Mouse (Mus musculus): ENCODE data around the gene Olfr906. TPM values are rescaled to one million over a fixed set of nuclear protein-coding genes. Genes with fewer than 3 reads are reported as not detected.

Gene Olfr906
- polyA plus RNA-seq (2015; fragmentation: Nextera tagmentation; extraction: Ambion mirVana), result not detected in 2 replicates

DNA sequence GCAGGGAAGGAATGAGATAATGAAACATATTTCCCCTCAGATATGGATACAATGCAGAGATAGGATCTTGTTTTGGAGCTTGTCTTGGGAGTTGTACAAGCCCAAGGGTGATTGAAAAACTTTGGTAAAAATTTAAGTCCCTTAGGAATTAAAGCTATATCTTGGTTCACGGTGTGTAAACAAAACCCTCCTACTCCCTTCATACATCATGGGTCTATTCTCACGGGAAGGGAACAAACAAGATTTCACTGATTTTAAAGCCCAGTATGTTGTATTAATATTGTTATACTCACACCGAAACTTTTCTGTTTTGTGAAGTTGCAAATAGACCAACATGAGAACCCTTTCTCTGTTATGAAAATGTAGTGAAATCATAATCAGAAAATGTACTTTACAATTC is at the start of gene Olfr906:
Gene Olfr906, plus strand, starts transcription at position 301 of the 400 bp plus-strand sequence.
- 52% methylated on average over 3 of the region's 3 CpGs for WGBS (ENCODE audit: insufficient replicate concordance)
- Histone ChIP-seq H3K4me1 (ENCODE audit: control insufficient read depth, low read depth, low read length) (no peaks in the 10 kb centered on the region), H3K9me3 (replicated peaks; ENCODE audit: control insufficient read depth, low read length) (no peaks in the 10 kb centered on the region)

DNA sequence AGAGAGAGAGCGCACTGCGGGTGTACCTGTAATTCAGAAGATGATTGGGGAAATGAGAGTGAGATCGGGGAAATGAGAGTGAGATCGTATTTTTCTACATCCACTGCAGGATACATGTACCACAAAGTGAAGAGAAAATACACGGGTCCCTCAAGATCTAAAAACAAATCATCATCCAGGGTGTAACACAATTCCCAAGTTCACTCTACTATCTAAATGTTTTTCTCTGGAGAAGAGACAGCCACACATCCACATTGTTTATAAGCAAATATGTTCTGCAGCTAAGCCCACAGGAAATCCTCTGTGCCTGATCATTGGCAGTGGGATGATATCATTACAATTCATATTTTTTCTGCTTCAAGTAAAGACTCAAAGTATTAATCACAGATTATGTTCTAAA is 39.5 kb upstream of the Olfr906 start, which contains the start of gene Olfr902:
Gene Olfr902, plus strand, starts transcription at position 301 of the 400 bp plus-strand sequence.
- no peak within 1 kb of the TSS for H3K4me2 ChIP-seq (ENCODE audit: low read depth, low read length)
- H3K27ac ChIP-seq (ENCODE audit: low read length), result no peak within 1 kb of the TSS
- H3K36me3 ChIP-seq (ENCODE audit: control insufficient read depth, insufficient read depth), result no peaks in the 10 kb centered on the region
- H3K9me3 ChIP-seq (replicated peaks; ENCODE audit: control insufficient read depth, low read length), result no peaks in the 10 kb centered on the region
- WGBS (ENCODE audit: insufficient replicate concordance), result 74% methylated on average over 5 of the region's 5 CpGs
- no peak within 1 kb of the TSS for H3K9ac ChIP-seq (ENCODE audit: low read depth, low read length)
- no peak within 1 kb of the TSS for H3K4me3 ChIP-seq (ENCODE audit: low read depth, low read length)
- no peaks in the 10 kb centered on the region for H3K27me3 ChIP-seq (ENCODE audit: control insufficient read depth, insufficient read depth, low read depth, low read length)
- no peak for ATAC-seq (ENCODE audit: low read depth)
- H3K4me1 ChIP-seq (ENCODE audit: control insufficient read depth, low read depth, low read length), result no peaks in the 10 kb centered on the region

More for the DNA sequence above, at the start of gene Olfr906:
- H3K36me3 ChIP-seq (ENCODE audit: control insufficient read depth, insufficient read depth), result no peaks in the 10 kb centered on the region
- no peak within 1 kb of the TSS for H3K27ac ChIP-seq (ENCODE audit: low read length)
- ATAC-seq (ENCODE audit: low read depth), result no peak
- H3K27me3 ChIP-seq (ENCODE audit: control insufficient read depth, insufficient read depth, low read depth, low read length), result no peaks in the 10 kb centered on the region
- no peak within 1 kb of the TSS for H3K9ac ChIP-seq (ENCODE audit: low read depth, low read length)
- H3K4me2 ChIP-seq (ENCODE audit: low read depth, low read length), result no peak within 1 kb of the TSS
- H3K4me3 ChIP-seq (ENCODE audit: low read depth, low read length), result no peak within 1 kb of the TSS

DNA sequence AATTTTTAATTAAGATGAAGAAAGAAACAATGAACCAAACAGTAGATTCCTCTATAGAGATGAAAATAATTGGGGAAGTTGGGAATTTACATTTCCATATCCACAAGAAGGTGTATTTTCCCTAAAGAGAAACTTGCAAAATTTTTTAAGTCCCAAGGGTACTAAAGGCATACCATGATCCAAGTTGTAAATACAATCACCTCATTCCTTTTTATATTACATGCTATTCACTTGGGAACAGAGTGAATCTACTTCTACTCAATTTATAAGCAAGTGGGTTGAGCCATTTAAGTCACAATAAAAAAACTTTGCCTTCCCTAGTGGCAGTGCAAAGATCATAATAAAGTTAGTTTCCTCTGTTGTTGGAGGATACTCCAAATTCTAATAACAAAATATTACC is 24.0 kb upstream of the Olfr906 start, which contains the start of gene Olfr904:
Gene Olfr904, plus strand, starts transcription at position 301 of the 400 bp plus-strand sequence.
- Histone ChIP-seq H3K27ac (ENCODE audit: low read length) (no peak within 1 kb of the TSS), H3K4me2 (ENCODE audit: low read depth, low read length) (no peak within 1 kb of the TSS), H3K9ac (ENCODE audit: low read depth, low read length) (no peak within 1 kb of the TSS), H3K4me1 (ENCODE audit: control insufficient read depth, low read depth, low read length) (no peaks in the 10 kb centered on the region), H3K36me3 (ENCODE audit: control insufficient read depth, insufficient read depth) (no peaks in the 10 kb centered on the region), H3K9me3 (replicated peaks; ENCODE audit: control insufficient read depth, low read length) (no peaks in the 10 kb centered on the region), H3K4me3 (ENCODE audit: low read depth, low read length) (no peak within 1 kb of the TSS), H3K27me3 (ENCODE audit: control insufficient read depth, insufficient read depth, low read depth, low read length) (no peaks in the 10 kb centered on the region)
- ATAC-seq (ENCODE audit: low read depth), result no peak

DNA sequence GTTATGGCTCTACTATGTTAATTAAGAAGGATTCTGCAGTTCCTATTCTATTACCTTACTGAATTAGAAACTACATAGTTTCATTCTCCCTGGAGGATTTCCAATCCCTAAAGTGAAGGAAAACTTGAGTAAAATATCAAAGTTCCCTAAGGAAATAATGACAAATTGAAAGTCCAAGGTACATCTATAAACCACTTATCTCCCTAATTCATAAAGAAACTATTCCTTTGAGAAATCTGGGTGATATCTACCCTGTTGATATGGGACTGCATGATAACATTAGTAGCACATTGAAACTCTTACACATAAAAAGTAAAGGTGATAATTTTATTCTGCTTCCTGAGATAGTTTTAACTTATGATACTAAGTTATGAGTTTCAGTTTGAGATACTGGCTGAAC is 16.1 kb upstream of the Olfr906 start, which contains the start of gene Olfr905:
Gene Olfr905, plus strand, starts transcription at position 301 of the 400 bp plus-strand sequence.
- Histone ChIP-seq H3K9ac (ENCODE audit: low read depth, low read length) (no peak within 1 kb of the TSS), H3K36me3 (ENCODE audit: control insufficient read depth, insufficient read depth) (no peaks in the 10 kb centered on the region), H3K27me3 (ENCODE audit: control insufficient read depth, insufficient read depth, low read depth, low read length) (no peaks in the 10 kb centered on the region), H3K27ac (ENCODE audit: low read length) (no peak within 1 kb of the TSS), H3K4me1 (ENCODE audit: control insufficient read depth, low read depth, low read length) (no peaks in the 10 kb centered on the region), H3K4me3 (ENCODE audit: low read depth, low read length) (no peak within 1 kb of the TSS), H3K9me3 (replicated peaks; ENCODE audit: control insufficient read depth, low read length) (no peaks in the 10 kb centered on the region), H3K4me2 (ENCODE audit: low read depth, low read length) (no peak within 1 kb of the TSS)
- ATAC-seq (ENCODE audit: low read depth), result no peak

DNA sequence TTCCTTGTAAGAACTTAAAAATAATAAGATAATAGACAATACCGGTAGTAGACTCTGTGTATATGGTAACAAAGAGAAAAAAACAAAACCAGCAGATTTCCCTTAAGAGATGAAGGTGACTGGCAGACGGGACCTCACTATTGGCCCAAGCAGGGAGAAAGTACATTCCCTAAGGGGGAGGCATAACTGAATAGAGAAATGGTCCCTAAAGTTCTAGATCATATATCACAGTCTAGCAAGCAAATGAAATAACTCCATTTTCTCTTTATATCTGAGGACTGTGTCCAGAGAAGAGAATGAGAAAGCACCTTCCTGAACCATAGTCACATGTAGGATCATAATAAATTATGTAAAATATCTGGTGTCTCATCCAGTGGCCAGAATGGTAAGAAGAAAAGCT is 8.6 kb downstream of the Olfr906 start, which contains the start of gene Olfr907:
Gene Olfr907, plus strand, starts transcription at position 301 of the 400 bp plus-strand sequence.
- Histone ChIP-seq H3K9me3 (replicated peaks; ENCODE audit: control insufficient read depth, low read length) (no peaks in the 10 kb centered on the region), H3K4me1 (ENCODE audit: control insufficient read depth, low read depth, low read length) (no peaks in the 10 kb centered on the region), H3K36me3 (ENCODE audit: control insufficient read depth, insufficient read depth) (no peaks in the 10 kb centered on the region), H3K9ac (ENCODE audit: low read depth, low read length) (no peak within 1 kb of the TSS), H3K27ac (ENCODE audit: low read length) (no peak within 1 kb of the TSS), H3K27me3 (ENCODE audit: control insufficient read depth, insufficient read depth, low read depth, low read length) (no peaks in the 10 kb centered on the region), H3K4me3 (ENCODE audit: low read depth, low read length) (no peak within 1 kb of the TSS), H3K4me2 (ENCODE audit: low read depth, low read length) (no peak within 1 kb of the TSS)
- whole genome bisulfite sequencing (ENCODE audit: insufficient replicate concordance), result 49% methylated on average over 2 of the region's 2 CpGs
- no peak for ATAC-seq (ENCODE audit: low read depth)

DNA sequence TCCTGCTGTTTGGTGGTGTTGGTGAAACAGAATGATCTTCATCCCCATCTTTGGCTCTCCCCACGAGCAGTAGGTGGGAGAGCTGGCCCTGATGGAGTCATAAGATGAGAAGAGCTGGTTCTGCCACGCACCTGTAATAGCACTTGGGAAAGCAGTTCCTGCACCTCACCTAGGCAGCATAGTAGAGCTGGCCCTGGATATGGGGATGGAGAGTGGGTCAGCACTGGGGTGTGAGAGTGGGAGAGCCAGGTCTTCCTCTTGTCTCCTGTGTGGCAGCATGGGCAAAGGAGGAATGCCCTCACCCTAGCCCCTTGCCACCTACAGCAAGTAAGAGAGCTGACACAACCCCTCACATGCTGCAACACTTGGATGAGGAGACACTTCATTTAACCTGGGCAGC is 25.5 kb downstream of the Olfr906 start:
- WGBS (ENCODE audit: insufficient replicate concordance), result 44% methylated on average over 2 of the region's 2 CpGs
- H3K4me2 ChIP-seq (ENCODE audit: low read depth, low read length), result no peak overlapping the region
- H3K9me3 ChIP-seq (replicated peaks; ENCODE audit: control insufficient read depth, low read length), result no peaks in the 10 kb centered on the region

DNA sequence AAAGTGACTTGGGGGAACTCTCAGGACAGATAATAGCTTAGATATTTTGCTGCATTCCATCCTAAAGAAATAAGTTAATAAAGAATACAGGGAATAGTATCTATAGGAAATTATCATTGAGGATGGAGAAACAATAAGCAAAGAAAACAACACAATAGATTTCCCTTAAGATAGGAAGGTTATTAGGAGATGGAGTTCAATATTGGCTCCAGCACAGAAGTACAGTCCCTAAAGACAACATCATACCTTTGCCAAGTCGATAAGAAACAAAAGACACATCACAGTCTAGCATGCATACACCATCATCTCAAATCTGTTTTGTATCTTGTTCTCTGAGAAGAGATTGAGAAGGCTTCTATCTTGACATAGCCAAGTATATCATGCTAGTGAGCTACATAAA is 34.4 kb downstream of the Olfr906 start, which contains the start of gene Olfr911-ps1:
Gene Olfr911-ps1, plus strand, starts transcription at position 301 of the 400 bp plus-strand sequence.
- 20% methylated on average over 1 of the region's 1 CpGs for WGBS (ENCODE audit: insufficient replicate concordance)
- H3K4me3 ChIP-seq (ENCODE audit: low read depth, low read length), result no peak within 1 kb of the TSS
- no peak within 1 kb of the TSS for H3K9ac ChIP-seq (ENCODE audit: low read depth, low read length)
- no peak for ATAC-seq (ENCODE audit: low read depth)
- no peak within 1 kb of the TSS for H3K27ac ChIP-seq (ENCODE audit: low read length)
- no peak within 1 kb of the TSS for H3K4me2 ChIP-seq (ENCODE audit: low read depth, low read length)
- no peaks in the 10 kb centered on the region for H3K27me3 ChIP-seq (ENCODE audit: control insufficient read depth, insufficient read depth, low read depth, low read length)
- H3K36me3 ChIP-seq (ENCODE audit: control insufficient read depth, insufficient read depth), result no peaks in the 10 kb centered on the region
- no peaks in the 10 kb centered on the region for H3K9me3 ChIP-seq (replicated peaks; ENCODE audit: control insufficient read depth, low read length)
- no peaks in the 10 kb centered on the region for H3K4me1 ChIP-seq (ENCODE audit: control insufficient read depth, low read depth, low read length)

More for the DNA sequence above, 25.5 kb downstream of the Olfr906 start:
- Histone ChIP-seq H3K9ac (ENCODE audit: low read depth, low read length) (no peak overlapping the region), H3K36me3 (ENCODE audit: control insufficient read depth, insufficient read depth) (no peaks in the 10 kb centered on the region), H3K27me3 (ENCODE audit: control insufficient read depth, insufficient read depth, low read depth, low read length) (no peaks in the 10 kb centered on the region), H3K4me1 (ENCODE audit: control insufficient read depth, low read depth, low read length) (no peaks in the 10 kb centered on the region), H3K27ac (ENCODE audit: low read length) (no peak overlapping the region), H3K4me3 (ENCODE audit: low read depth, low read length) (no peak overlapping the region)
- ATAC-seq (ENCODE audit: low read depth), result no peak

DNA sequence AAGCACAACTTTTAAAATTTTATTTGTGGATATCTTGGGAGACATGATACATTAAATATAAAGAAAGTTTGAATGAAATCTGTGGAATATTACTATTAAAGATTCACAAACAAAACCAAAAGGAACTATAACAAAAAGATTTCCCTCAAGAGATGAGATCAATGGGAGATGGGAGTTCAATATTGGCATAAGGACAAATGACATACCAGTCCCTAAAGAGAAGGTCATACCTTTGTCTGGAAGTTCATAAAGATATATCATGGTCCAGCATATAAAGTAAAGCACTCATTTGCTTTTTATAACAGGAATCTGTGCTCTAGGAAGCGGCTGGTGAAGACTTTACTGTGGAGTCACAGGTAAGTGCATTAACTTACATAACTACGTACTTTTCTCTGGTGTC is 50.7 kb downstream of the Olfr906 start, which contains the start of gene Olfr910:
Gene Olfr910, plus strand, starts transcription at position 301 of the 400 bp plus-strand sequence.
- Histone ChIP-seq H3K9ac (ENCODE audit: low read depth, low read length) (no peak within 1 kb of the TSS), H3K36me3 (ENCODE audit: control insufficient read depth, insufficient read depth) (no peaks in the 10 kb centered on the region), H3K4me1 (ENCODE audit: control insufficient read depth, low read depth, low read length) (no peaks in the 10 kb centered on the region), H3K27ac (ENCODE audit: low read length) (no peak within 1 kb of the TSS), H3K4me3 (ENCODE audit: low read depth, low read length) (no peak within 1 kb of the TSS), H3K9me3 (replicated peaks; ENCODE audit: control insufficient read depth, low read length) (no peaks in the 10 kb centered on the region), H3K4me2 (ENCODE audit: low read depth, low read length) (no peak within 1 kb of the TSS), H3K27me3 (ENCODE audit: control insufficient read depth, insufficient read depth, low read depth, low read length) (no peaks in the 10 kb centered on the region)
- 70% methylated on average over 2 of the region's 2 CpGs for WGBS (ENCODE audit: insufficient replicate concordance)
- no peak for ATAC-seq (ENCODE audit: low read depth)
